Mouse (Mus musculus) kidney, embryonic 14.5 days (tissue): Measurements from ENCODE around the gene Gnat2. TPM values are rescaled to one million over a fixed set of nuclear protein-coding genes. Genes with fewer than 3 reads are reported as not detected.

Experiments
- polyA plus RNA-seq: library from polyadenylated mRNA; unstranded; fragments of >200 nt; fragmentation: Nextera tagmentation; extraction: Ambion mirVana; gene quantifications from 2 replicates; pipeline ENCODE4 v1.2.1, GENCODE M21; 2014

Gene Gnat2
- polyA plus RNA-seq, 1 experiment from 2014 or later: 1.5 TPM

Other genes starting within 250 kb of the Gnat2 start
- gene Eps8l3, start 215.6 kb upstream of the Gnat2 start, polyA plus RNA-seq: not detected in 2 replicates
- 174 and 223 TPM in 2 replicates for gene Gstm5, start 197.0 kb upstream of the Gnat2 start, polyA plus RNA-seq
- 18.6 and 22.6 TPM in 2 replicates for gene Gstm7, start 161.0 kb upstream of the Gnat2 start, polyA plus RNA-seq
- gene Gstm6, start 149.0 kb upstream of the Gnat2 start, polyA plus RNA-seq: 4.4 and 5.7 TPM in 2 replicates
- gene Gstm3, start 123.5 kb upstream of the Gnat2 start, polyA plus RNA-seq: 0.16 TPM in 1 of 2 replicates, not detected in the other
- gene Gstm2, start 106.3 kb upstream of the Gnat2 start, polyA plus RNA-seq: 76.2 and 79.8 TPM in 2 replicates
- 63.0 and 73.6 TPM in 2 replicates for gene Gstm1, start 74.8 kb upstream of the Gnat2 start, polyA plus RNA-seq
- gene Gstm4, start 47.9 kb upstream of the Gnat2 start, polyA plus RNA-seq: 17.2 and 18.4 TPM in 2 replicates
- 36.8 and 43.4 TPM in 2 replicates for gene Ampd2, start 6.1 kb upstream of the Gnat2 start, polyA plus RNA-seq
- gene Gnai3, start 53.4 kb downstream of the Gnat2 start, polyA plus RNA-seq: 115 and 181 TPM in 2 replicates
- 0.09 and 0.18 TPM in 2 replicates for gene Gpr61, start 62.1 kb downstream of the Gnat2 start, polyA plus RNA-seq
- gene Amigo1, start 93.5 kb downstream of the Gnat2 start, polyA plus RNA-seq: 3.0 and 3.7 TPM in 2 replicates
- gene Cyb561d1, start 108.4 kb downstream of the Gnat2 start, polyA plus RNA-seq: 1.4 and 2.2 TPM in 2 replicates
- 16.9 and 21.9 TPM in 2 replicates for gene Atxn7l2, start 118.1 kb downstream of the Gnat2 start, polyA plus RNA-seq
- gene Sypl2, start 133.9 kb downstream of the Gnat2 start, polyA plus RNA-seq: 2.9 and 4.7 TPM in 2 replicates
- gene Psma5, start 164.1 kb downstream of the Gnat2 start, polyA plus RNA-seq: 327 and 365 TPM in 2 replicates
- gene Sort1, start 191.3 kb downstream of the Gnat2 start, polyA plus RNA-seq: 10.0 and 17.8 TPM in 2 replicates